Mouse (Mus musculus) ES-E14 (cell line): ENCODE measurements around the gene Tbc1d30.

ENCODE experiments used
- CHD2 ChIP-seq: IDR thresholded peaks from 2 replicates; pipeline ENCODE4 v1.6.1; 2014; ENCODE audit warnings: mild to moderate bottlenecking, low read depth, low read length, inconsistent platforms
- HCFC1 ChIP-seq: IDR thresholded peaks from 2 replicates; pipeline ENCODE4 v1.6.1; 2012; ENCODE audit warnings: low read length, inconsistent platforms, borderline replicate concordance; ENCODE audit not compliant: insufficient read depth
- MAFK ChIP-seq: IDR thresholded peaks from 2 replicates; pipeline ENCODE4 v1.6.1; 2014; ENCODE audit warnings: mild to moderate bottlenecking, low read depth, low read length, inconsistent platforms; ENCODE audit not compliant: insufficient read depth
- ZC3H11A ChIP-seq: IDR thresholded peaks from 2 replicates; pipeline ENCODE4 v1.6.1; 2012; ENCODE audit warnings: low read depth, mild to moderate bottlenecking, inconsistent platforms, low read length, borderline replicate concordance
- ZNF384 ChIP-seq: IDR thresholded peaks from 2 replicates; pipeline ENCODE4 v1.6.1; 2012; ENCODE audit warnings: low read depth, low read length, inconsistent platforms

GRCm38 (mm10) chr10:121363201-121363600 is 12.1 kb upstream of the Tbc1d30 start:
- no peak for TF ChIP-seq ZNF384
- TF ChIP-seq MAFK, result no peak
- TF ChIP-seq ZC3H11A, result no peak
- TF ChIP-seq HCFC1, result no peak
- no peak for TF ChIP-seq CHD2
